8 mouse cellular contexts compared by ENCODE assay signal in the genomic region with DNA sequence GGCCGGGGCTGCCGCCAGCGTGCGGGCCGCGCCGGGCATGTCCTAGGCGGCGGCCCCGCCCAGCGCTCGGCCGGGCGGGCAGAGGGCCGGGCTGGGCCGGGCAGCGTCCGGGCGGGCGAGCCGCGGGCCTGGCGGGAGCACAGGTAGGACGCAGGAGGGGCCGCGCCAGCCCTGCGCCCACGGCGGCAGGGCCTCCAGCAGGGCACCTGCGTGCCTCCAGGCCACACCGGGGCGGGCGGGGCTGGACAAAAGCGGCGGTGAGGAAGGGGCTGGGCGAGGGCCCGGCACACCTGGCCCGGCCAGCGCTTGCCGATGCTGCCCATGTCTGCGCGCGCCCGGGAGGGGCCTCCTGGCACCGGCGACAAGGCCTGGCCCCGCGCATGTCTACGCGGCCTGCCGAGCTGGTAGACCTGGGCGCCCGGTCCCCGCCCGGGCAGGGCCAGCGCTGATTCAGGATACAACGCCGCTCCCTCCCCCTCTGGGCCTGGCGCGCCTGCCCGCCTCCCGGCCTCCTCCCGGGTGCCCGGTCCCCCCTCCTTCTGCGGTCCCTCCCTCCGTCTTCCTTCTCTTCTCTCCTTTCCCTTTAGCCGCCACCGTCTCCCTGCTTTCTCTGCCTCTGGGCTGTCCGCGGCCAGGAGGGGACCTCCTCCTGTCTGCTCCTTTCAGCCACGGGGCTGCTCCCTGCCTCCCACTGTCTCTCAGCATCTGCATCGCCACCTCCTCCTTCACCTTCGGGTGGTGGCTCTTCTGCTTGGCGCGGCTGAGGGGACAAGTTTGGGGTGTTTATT. TPM values are rescaled to one million over a fixed set of nuclear protein-coding genes. Genes with fewer than 3 reads are reported as not detected.
DNase-seq lines count a peak whose midpoint lies in the region; ATAC-seq lines count a peak whose summit lies in the region.

No protein-coding gene starts in this region.

- H3K27ac ChIP-seq in embryonic facial prominence, embryonic 12.5 days: peak overlapping the region; percentile 64; the same call in 1 of the 2 replicates

- H3K4me2 ChIP-seq in embryonic facial prominence, embryonic 12.5 days (replicated peaks): peak overlapping the region; percentile 96

- intact Hi-C loops in heart, postnatal 14 days (cut with DNase I): no loop called here

- peaks cover 39% of the 10 kb centered on the region for H3K27me3 ChIP-seq in embryonic facial prominence, embryonic 12.5 days
- H3K27me3 ChIP-seq in splenic B cell, adult 2 months (ENCODE audit: control insufficient read depth, insufficient read depth, low read length, poor library complexity, severe bottlenecking): no peaks in the 10 kb centered on the region

- H3K9ac ChIP-seq in embryonic facial prominence, embryonic 12.5 days: peak overlapping the region; percentile 83

- 1% methylated on average over 56 of the region's 75 CpGs for WGBS in embryonic facial prominence, embryonic 12.5 days

- peaks cover 18% of the 10 kb centered on the region for H3K4me1 ChIP-seq in embryonic facial prominence, embryonic 12.5 days

- H3K36me3 ChIP-seq in embryonic facial prominence, embryonic 12.5 days: 0 out of 2 replicates have a peak, but pooled peaks cover 11% of the 10 kb centered on the region
- H3K36me3 ChIP-seq in splenic B cell, adult 2 months (ENCODE audit: control insufficient read depth, insufficient read depth, low read length, poor library complexity, severe bottlenecking): no peaks in the 10 kb centered on the region

- H3K9me3 ChIP-seq in embryonic facial prominence, embryonic 12.5 days: no peaks in the 10 kb centered on the region

- peak overlapping the region; percentile 72 for H3K4me3 ChIP-seq in embryonic facial prominence, embryonic 12.5 days

- ATAC-seq in CD4-positive, CD25-positive, alpha-beta regulatory T cell, adult 4 months: peak; percentile 43
- peak; percentile 31 for ATAC-seq in embryonic facial prominence, embryonic 12.5 days (ENCODE audit: insufficient number of reproducible peaks, insufficient read depth, low FRiP score, low TSS enrichment)
- ATAC-seq in megakaryocyte-erythroid progenitor cell, adult 5-6 weeks (replicated peaks; ENCODE audit: low FRiP score, low TSS enrichment, poor library complexity, severe bottlenecking): peak; percentile 15; the same call in 1 of the 2 replicates

- peak; percentile 59 for DNase-seq in adrenal gland, adult 8-10 months
- DNase-seq in heart, postnatal 14 days: peak; percentile 51 to 58
- DNase-seq in kidney, postnatal 4 days: peak; percentile 66 to 78
- peak; percentile 27 for DNase-seq in splenic B cell, adult 2 months (ENCODE audit: low read depth, low spot score)
- no peak for DNase-seq in frontal cortex, postnatal 25 days (ENCODE audit: low spot score in 2 of 2)

RNA-seq across cellular contexts. Expression of a gene that starts 2.2 kb away (rescaled TPM):
- polyA plus RNA-seq in CD4-positive, CD25-positive, alpha-beta regulatory T cell, adult 4 months (2017; shearing (Covaris generic)): 1 to 10 TPM; 2.4 to 4.9 TPM
- 10 to 100 TPM; 43.6 to 74.0 (median 59.1) TPM for total RNA-seq in adrenal gland, adult 8-10 months (2022)
- polyA plus RNA-seq in embryonic facial prominence, embryonic 12.5 days (2016; fragmentation: Nextera tagmentation; extraction: Ambion mirVana): 17.0 and 19.2 TPM in 2 replicates
- 1 to 10 TPM; 8.6 to 9.9 TPM for total RNA-seq in heart, postnatal 14 days (2021)
- 0.07 and 2.0 TPM in 2 replicates for total RNA-seq in megakaryocyte-erythroid progenitor cell, adult 5-6 weeks (2014; fragmentation: Nextera tagmentation)
- total RNA-seq in megakaryocyte-erythroid progenitor cell, adult 5-6 weeks (2017): 0.11 and 20.5 TPM in 2 replicates

RNA-seq across cellular contexts. Expression of a gene that starts 38.0 kb away (rescaled TPM):
- 1 to 10 TPM; 1.7 to 7.2 TPM for polyA plus RNA-seq in CD4-positive, CD25-positive, alpha-beta regulatory T cell, adult 4 months (2017; shearing (Covaris generic))
- 10 to 100 TPM in 3 of 4 experiments, 1 to 10 TPM in 1; 9.1 to 21.7 (median 15.5) TPM for total RNA-seq in adrenal gland, adult 8-10 months (2022)
- polyA plus RNA-seq in embryonic facial prominence, embryonic 12.5 days (2016; fragmentation: Nextera tagmentation; extraction: Ambion mirVana): 4.9 TPM in 2 replicates
- 1 to 10 TPM; 6.3 to 8.0 TPM for total RNA-seq in heart, postnatal 14 days (2021)
- total RNA-seq in megakaryocyte-erythroid progenitor cell, adult 5-6 weeks (2014; fragmentation: Nextera tagmentation): 1.2 TPM in 1 of 2 replicates, not detected in the other
- 0.14 and 0.46 TPM in 2 replicates for total RNA-seq in megakaryocyte-erythroid progenitor cell, adult 5-6 weeks (2017)

RNA-seq across cellular contexts. Expression of a gene that starts 43.8 kb away (rescaled TPM):
- 1 to 10 TPM; 2.8 to 2.9 TPM for polyA plus RNA-seq in CD4-positive, CD25-positive, alpha-beta regulatory T cell, adult 4 months (2017; shearing (Covaris generic))
- total RNA-seq in adrenal gland, adult 8-10 months (2022): 10 to 100 TPM in 3 of 4 experiments, 1 to 10 TPM in 1; 8.7 to 20.1 (median 15.9) TPM
- 2.1 and 2.5 TPM in 2 replicates for polyA plus RNA-seq in embryonic facial prominence, embryonic 12.5 days (2016; fragmentation: Nextera tagmentation; extraction: Ambion mirVana)
- total RNA-seq in heart, postnatal 14 days (2021): 1 to 10 TPM; 5.8 to 7.2 TPM
- total RNA-seq in megakaryocyte-erythroid progenitor cell, adult 5-6 weeks (2014; fragmentation: Nextera tagmentation): 0.33 and 0.67 TPM in 2 replicates
- 0.11 and 6.8 TPM in 2 replicates for total RNA-seq in megakaryocyte-erythroid progenitor cell, adult 5-6 weeks (2017)

RNA-seq across cellular contexts. Expression of a gene that starts 47.8 kb away (rescaled TPM):
- 10 to 100 TPM; 14.6 to 18.4 TPM for polyA plus RNA-seq in CD4-positive, CD25-positive, alpha-beta regulatory T cell, adult 4 months (2017; shearing (Covaris generic))
- total RNA-seq in adrenal gland, adult 8-10 months (2022): 100 to 1,000 TPM; 275 to 460 (median 313) TPM
- 98.8 and 153 TPM in 2 replicates for polyA plus RNA-seq in embryonic facial prominence, embryonic 12.5 days (2016; fragmentation: Nextera tagmentation; extraction: Ambion mirVana)
- 100 to 1,000 TPM; 217 to 237 TPM for total RNA-seq in heart, postnatal 14 days (2021)
- total RNA-seq in megakaryocyte-erythroid progenitor cell, adult 5-6 weeks (2014; fragmentation: Nextera tagmentation): 101 and 119 TPM in 2 replicates
- 42.9 and 71.8 TPM in 2 replicates for total RNA-seq in megakaryocyte-erythroid progenitor cell, adult 5-6 weeks (2017)

Comparison
In these comparisons a context has a peak if more than half of its experiments do, and no peak if none do; other contexts are left out.
1. DNase-seq: peak in adrenal gland, adult 8-10 months (single experiment), heart, postnatal 14 days (2 of 2), kidney, postnatal 4 days (2 of 2) and splenic B cell, adult 2 months (single experiment); none in frontal cortex, postnatal 25 days (0 of 2).
2. Peak in every context shown above with its lines, with median percentiles within 50 percentile points of each other: ATAC-seq.